Mouse (Mus musculus): ENCODE data around the gene Wipf1.

Wipf1 gene

GRCm38 (mm10) chr2:73470146-73470630 lies 59.3 kb downstream of the Wipf1 start:
- peak; percentile 86 for DNase-seq (ENCODE audit: low read depth, low spot score)

- DNase-seq (ENCODE audit: low read depth, low spot score) = peak; percentile 18
Measured at GRCm38 (mm10) chr2:73469552-73469951, 60.0 kb downstream of the Wipf1 start.

DNA sequence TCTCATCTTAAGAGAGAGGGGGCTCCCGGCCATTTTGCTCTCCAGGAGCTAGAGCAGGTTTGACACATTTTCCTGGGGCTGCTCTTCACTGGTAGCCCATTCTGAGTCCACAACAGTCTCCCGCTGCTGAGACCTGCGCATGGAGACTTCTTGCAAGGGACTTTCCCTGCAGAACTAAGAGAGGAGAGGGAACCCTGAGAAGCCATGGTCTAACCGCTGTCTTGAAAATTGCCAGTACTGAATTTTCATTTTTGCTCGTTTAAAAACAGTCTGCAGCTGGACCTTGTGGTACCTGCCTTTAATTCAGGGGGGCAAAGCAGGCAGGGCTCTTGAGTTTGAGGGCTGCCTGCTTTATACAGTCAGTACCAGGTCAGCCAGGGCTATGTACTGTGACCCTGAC lies 60.5 kb downstream of the Wipf1 start:
- peak; percentile 56 for DNase-seq (ENCODE audit: low read depth, low spot score)

DNA sequence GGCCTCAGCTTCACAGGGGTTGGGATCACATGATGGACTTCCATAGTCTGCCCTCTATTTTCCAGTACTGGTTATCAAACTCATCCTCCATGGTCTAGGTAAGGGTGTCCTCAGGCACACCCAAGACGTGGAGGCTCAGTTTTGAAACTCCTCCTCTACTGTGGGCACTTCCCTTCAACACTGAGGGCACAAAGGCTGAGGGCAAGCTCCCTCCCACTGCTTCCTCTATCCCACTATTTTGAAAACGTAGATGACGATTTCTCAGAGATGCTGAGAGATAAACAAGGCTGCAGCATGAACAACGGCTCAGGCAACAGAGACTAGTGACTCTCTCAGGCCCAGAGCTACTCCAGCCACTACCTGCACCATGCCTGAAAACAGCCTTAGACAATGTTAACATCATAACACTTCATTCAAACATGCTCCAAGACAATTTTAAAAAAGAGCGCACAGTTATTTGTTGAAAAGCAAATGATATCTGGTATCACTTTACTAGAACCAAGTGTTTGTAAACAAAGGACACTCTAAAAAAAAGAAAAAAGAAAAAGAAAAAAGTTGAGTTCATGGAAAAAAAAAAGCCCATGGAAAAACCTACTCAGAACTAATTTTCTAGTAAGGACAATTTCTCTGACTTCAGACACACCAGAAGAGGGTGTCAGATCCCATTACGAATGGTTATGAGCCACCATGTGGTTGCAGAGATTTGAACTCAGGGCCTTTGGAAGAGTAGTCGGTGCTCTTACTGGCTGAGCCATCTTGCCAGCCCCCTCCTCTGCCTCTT lies 62.3 kb downstream of the Wipf1 start:
- DNase-seq (ENCODE audit: low read depth, low spot score) = peak; percentile 78

- DNase-seq (ENCODE audit: low read depth, low spot score) = no peak
Measured at GRCm38 (mm10) chr2:73466481-73466880, 63.1 kb downstream of the Wipf1 start.

- peak; percentile 84 for DNase-seq (ENCODE audit: low read depth, low spot score)
Measured at GRCm38 (mm10) chr2:73463431-73464194, 65.9 kb downstream of the Wipf1 start.

DNA sequence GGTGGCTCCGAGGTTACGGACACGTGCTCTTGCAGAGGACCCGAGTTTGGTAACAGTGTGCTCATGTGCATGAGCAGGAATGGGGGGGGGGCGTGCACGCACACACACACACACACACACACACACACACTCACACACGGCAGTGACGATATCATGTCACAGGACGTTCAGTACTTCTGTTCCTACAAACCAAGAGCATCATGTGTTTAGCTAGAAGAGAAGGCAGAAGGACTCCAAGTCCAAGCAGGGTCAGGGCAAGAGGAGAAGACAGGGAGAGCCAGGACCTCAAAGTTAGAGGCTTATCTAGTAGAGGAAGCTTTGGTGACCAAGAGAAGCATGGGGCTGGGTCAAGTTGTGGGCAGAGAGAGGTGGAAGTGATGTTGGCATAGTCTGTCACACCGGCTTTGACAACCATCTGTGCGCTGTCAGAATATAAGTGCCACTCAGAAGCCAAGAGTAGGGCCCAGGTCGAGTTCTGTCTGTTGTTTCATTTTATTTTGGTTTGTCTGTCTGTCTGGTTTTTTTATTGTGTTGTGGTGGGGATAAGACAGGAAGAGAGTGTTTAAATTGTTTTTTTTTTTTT lies 66.7 kb downstream of the Wipf1 start:
- DNase-seq (ENCODE audit: low read depth, low spot score) = peak; percentile 54

DNA sequence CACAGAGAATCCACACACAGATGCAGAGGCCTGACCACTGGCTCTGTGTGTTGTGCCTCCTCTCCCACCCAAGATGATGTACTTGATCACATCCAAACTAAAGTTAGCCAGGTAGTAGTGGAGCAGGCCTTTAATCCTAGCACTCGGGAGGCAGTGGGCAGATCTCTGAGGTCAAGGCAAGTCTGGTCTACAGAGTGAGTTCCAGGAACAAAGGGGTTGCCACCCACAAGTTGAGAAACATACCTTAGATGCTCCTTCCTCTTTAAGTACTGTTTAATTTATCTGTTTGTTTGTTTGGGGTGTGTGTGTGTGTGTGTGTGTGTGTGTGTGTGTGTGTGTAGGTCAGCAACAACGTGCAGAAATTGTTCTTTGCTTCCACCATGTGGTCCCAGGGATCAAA lies 67.3 kb downstream of the Wipf1 start:
- DNase-seq (ENCODE audit: low read depth, low spot score) = no peak

DNA sequence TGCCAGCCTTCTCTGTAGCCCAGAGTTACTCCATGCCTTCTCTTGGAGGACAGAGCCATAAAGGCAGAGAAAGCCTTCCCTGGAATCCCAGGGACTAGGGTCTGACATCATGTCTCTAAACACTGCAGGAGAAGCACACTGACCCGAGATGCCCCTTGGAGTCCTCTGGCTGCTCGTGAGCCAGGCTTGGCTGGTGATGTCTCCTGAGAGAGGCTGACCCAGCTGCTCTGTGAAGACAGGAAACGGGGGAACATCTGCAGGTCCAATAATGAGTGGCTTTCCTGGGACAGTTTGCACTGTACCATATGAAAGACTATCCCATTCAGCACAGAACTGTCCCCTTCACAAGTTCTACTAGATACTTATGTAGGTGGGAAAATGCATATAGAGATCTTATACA lies 69.4 kb downstream of the Wipf1 start:
- no peak for DNase-seq (ENCODE audit: low read depth, low spot score)

DNA sequence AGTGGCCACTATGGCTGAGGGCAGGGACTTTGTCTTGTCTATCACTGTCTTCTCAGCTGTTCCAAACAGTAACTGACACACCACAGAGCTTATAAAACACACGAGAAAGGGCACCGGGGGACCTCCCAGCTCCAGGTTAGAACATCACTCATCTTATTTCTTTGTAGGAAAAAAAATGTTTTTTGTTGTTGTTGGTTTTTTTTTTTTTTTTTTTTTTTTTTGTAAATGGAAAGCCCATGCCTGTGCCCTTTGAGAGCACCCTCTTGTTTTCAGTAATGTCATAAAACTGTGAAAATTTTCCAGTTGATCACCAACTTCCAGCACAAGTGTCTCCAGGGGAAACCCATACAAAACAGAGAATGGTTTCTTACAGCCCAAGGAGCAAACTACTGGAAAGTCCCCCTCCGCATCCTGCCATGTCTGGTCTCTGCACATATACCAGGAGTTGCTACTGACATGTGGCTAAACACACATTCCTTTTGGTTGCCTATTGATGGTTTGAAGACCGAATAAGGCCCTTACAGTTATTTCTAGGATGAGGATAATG lies 69.9 kb downstream of the Wipf1 start:
- peak; percentile 71 for DNase-seq (ENCODE audit: low read depth, low spot score)

- no peak for DNase-seq (ENCODE audit: low read depth, low spot score)
Measured at GRCm38 (mm10) chr2:73456886-73457285, 72.6 kb downstream of the Wipf1 start.

GRCm38 (mm10) chr2:73456154-73456553 lies 73.4 kb downstream of the Wipf1 start:
- no peak for DNase-seq (ENCODE audit: low read depth, low spot score)

DNA sequence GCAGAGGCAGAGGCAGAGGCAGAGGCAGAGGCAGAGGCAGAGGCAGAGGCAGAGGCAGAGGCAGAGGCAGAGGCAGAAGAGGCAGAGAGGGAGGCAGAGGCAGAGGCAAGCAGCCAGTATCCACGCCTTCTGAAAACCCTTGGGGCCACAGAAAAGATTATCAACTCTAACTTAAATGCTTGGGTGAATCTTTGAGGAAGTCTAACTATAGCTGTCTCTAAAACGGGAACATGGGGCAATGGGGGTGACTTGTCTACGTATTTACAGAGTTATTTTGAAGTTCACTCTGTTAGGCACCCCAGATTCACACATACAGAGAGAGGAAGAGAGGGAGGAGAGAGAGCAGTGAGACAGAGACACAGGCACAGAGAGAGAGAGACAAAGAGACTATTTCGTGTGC lies 74.0 kb downstream of the Wipf1 start:
- no peak for DNase-seq (ENCODE audit: low read depth, low spot score)

DNA sequence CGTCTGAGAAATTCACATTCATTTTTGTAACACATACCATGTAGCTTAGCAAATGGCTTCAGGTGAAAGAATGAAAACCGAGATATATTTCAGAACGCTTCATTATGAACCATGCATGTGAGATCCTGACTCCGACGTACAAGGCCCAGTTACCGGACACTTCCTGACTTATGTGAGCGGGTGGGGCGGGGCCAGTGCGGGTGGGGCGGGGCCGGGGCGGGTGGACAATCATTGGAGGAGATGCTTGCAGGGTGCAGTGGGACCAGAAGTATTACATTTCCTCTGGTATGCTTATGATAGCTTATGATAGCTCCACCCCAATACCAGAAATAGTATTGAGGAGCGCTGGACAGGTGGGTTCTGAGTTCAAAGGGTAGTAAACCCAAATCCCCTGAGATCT lies 74.9 kb downstream of the Wipf1 start:
- DNase-seq (ENCODE audit: low read depth, low spot score) = peak; percentile 44

DNA sequence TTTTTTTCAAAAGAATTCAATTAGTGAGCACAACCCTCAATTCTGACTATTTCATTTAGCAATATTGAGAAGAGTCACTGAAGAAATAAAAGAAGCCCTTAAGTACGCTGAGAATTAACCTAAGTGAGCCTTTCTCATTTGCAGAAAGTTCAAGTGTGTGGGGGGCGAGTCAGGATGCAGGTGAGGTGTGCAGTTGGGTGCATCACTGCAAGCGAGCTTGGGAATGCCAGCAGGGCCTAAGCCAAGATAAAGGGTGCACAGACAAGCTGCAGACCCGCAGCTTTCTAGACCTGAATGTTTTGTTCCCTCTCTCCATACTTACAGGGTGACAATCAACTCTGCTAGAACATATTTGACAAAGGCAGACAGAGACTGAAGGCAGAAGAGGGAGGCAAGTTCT lies 75.3 kb downstream of the Wipf1 start:
- DNase-seq (ENCODE audit: low read depth, low spot score) = no peak

DNA sequence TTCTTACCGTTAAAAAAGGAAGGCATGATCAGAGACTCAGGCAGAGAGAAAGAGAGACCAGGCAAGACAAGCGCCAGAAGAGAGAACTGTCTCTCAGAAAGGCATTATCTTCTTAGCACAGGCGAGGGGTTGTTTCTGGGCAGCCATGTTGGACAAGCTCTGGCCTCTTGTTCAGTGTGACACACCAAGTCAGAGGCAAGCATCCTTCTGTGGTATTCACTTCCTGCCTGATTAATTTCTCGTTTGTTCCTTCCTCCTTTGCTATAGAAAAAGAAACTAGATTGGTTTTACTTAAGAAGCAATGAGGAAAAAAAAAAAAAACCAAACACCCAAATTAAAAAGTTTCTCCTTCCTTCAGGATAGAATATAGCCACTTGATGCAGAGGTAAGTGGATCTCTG lies 75.8 kb downstream of the Wipf1 start:
- peak; percentile 83 for DNase-seq (ENCODE audit: low read depth, low spot score)

- no peak for DNase-seq (ENCODE audit: low read depth, low spot score)
Measured at GRCm38 (mm10) chr2:73453085-73453484, 76.4 kb downstream of the Wipf1 start.

GRCm38 (mm10) chr2:73452556-73452955 lies 77.0 kb downstream of the Wipf1 start:
- peak; percentile 84 for DNase-seq (ENCODE audit: low read depth, low spot score)

DNA sequence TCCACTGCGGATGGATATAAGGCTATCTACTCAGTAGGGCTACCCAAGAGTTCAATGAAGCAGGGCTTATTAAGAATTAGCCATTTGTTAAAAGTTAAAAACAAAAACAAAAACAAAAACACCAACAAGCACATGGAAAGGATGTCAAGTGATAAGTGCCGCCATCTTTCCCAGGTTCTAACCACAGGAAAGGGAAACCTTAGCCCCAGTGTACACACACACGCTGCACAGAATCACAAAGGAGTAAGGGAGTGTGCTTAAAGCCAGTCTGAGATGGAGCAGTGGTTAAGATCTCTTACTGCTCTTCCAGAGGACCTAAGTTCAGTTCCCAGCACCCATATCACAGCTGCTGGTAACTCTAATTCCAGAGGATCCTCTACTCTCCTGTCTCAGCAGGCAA lies 78.0 kb downstream of the Wipf1 start:
- peak; percentile 70 for DNase-seq (ENCODE audit: low read depth, low spot score)

DNA sequence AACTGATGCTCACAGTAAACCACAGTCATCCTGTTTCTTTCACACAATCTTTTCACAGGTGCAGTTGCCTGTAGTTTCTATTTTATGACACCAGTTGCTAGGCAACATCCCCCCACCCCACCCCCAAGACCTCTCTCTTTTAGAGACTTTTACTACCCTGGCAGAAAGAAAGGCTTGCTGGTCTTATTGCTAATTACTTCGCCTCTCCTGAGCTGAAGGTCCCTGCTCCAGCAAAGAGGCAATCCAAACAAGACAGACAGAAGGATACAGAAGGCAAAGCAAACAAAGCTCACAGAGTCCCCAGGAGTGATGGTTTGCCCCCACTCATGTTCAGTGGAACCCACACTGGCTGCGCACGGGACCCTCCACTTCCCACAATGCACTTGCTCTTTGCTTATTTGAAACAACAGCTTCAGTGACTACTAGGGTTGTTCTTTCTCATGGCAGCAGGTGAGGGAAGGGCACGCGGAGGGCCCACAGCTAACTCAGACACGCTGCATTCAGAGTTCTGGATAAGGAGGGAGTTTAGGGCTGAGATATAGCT lies 79.3 kb downstream of the Wipf1 start:
- peak; percentile 91 for DNase-seq (ENCODE audit: low read depth, low spot score)

GRCm38 (mm10) chr2:73443985-73444384 lies 85.5 kb downstream of the Wipf1 start:
- no peak for DNase-seq (ENCODE audit: low read depth, low spot score)

GRCm38 (mm10) chr2:73442015-73442414 lies 87.5 kb downstream of the Wipf1 start:
- DNase-seq (ENCODE audit: low read depth, low spot score) = no peak
